Mouse (Mus musculus) cerebellum, adult 11-12 months (tissue): Measurements from ENCODE around the gene Frmd4a.

Source experiments
- DNase-seq: peaks from one replicate; pipeline ENCODE4 v3.0.0; 2022

Gene Frmd4a

DNA sequence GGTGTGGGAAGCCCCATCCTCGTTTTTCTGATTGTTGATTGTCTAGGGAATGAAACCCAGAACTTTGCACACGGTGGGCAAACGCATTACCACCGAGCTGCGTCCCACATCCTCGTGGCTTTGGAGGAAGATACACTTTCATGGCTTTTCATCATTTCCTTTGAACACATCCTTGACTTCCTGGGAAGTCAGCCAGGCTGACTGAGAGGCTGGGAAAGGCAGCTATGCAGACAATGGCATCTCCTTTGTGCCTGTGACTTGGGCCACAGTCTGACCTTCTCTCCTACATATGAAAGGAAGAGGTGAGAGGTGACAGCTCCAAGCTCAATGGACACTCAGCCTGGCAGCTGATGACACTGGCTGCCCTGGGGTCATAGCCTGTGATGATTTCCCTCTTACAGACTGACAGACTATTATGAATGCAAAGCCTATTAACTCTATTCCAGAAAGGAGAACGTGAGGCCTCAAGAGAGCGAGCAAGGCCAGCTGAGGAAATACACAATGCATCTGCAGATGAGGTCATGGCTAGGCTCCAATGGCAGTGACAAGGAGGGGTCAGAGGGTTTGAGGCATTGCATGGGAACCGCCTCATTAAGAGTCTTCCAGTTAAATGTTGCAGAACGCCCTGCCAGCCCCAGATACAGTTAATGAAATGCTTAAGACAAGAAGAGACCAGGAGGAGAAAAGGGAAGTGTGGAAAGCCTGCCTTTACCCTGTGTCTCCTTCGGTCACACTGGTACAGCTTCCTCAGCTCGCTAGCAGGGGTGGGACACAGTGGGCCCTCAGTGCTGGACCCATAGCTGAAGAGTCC lies 435.3 kb downstream of the Frmd4a start:
- DNase-seq, result no peak

DNA sequence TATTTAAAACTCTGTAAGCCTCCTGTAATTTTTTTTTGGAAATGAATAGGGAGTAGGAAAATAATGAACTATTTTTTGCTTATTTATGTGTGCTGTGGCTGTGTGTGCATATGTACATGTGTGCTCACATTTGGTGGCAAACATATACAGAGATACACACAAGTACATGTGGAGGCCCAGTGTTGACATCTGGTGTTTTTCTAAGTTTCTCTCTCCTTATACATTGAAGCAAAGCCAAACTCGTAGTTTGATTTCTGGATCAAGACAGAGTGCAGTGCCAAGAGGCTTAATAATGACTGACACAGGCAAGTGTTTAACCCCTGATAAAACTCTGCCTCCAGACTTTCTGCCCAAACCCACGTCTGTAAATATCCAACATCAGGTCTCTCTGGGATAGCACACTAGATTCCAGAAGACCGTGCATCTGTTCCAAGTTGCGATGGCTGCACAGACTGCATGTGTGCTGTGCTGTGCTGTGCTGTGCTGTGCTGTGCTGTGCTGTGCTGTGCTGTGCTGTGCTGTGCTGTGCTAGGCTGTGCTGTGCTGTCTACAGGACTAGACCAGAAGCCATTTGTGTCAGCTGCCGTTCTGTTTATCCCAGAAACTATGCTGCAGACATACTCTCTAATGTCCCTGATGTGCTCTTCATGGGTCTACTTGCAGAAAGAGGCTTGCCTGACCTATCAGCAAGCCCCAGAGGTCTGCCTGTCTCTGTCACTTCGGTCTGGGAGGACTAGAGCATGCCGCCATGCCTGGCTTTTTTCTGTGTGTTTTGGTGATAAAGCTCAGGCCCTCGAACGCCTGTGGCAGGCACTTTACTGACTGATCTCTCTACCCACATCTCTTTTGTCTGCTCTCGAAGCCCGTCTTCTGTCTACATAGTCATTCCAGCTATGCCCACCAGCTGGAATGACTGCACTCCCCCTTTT lies 437.8 kb downstream of the Frmd4a start:
- DNase-seq, result no peak

DNA sequence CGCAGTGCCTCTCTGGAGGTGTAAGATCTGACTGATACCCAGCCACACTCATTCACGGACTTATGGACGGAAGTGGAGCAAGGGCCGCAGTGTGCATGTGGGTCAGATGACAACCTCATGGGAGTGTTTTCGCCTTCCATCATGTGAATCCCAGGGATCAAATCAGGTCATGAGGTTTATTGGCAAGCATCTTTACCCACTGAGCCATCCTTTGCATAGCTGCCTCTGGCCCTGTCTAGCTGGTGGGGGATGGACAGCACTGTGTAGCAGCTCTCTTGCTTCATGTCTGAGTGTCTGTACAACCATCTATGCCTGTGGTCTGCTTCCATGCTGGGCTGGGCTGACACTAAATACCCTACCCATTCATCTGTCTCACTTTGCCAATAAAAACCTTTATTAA lies 443.4 kb downstream of the Frmd4a start:
- no peak for DNase-seq

- no peak for DNase-seq
These were observed 444.0 kb downstream of the Frmd4a start for GRCm38 (mm10) chr2:4461514-4461913.

- DNase-seq, result no peak
These were observed 445.0 kb downstream of the Frmd4a start for GRCm38 (mm10) chr2:4462480-4462879.

DNA sequence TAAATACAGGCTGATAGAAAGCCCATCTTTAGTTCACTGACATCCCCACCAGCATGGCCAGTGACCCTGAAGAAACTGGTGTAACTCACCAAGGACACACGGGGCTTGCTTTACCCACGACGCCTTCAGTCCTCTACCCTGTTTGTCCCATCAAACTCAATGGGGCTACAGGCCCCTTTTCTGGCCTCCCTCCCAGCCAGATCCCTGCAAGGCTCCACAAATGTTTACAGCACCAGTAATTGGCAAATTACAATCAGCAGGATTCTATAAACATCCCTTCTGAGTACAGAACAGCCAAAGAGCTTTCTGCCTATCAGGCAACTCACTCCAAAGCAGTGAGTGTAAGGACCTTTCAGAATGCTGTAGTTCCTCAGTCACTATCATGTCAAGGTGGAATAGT lies 448.6 kb downstream of the Frmd4a start:
- DNase-seq, result no peak

GRCm38 (mm10) chr2:4467314-4467713 lies 449.8 kb downstream of the Frmd4a start:
- DNase-seq, result no peak

- DNase-seq, result no peak
These were observed 455.4 kb downstream of the Frmd4a start for GRCm38 (mm10) chr2:4472760-4473480.

DNA sequence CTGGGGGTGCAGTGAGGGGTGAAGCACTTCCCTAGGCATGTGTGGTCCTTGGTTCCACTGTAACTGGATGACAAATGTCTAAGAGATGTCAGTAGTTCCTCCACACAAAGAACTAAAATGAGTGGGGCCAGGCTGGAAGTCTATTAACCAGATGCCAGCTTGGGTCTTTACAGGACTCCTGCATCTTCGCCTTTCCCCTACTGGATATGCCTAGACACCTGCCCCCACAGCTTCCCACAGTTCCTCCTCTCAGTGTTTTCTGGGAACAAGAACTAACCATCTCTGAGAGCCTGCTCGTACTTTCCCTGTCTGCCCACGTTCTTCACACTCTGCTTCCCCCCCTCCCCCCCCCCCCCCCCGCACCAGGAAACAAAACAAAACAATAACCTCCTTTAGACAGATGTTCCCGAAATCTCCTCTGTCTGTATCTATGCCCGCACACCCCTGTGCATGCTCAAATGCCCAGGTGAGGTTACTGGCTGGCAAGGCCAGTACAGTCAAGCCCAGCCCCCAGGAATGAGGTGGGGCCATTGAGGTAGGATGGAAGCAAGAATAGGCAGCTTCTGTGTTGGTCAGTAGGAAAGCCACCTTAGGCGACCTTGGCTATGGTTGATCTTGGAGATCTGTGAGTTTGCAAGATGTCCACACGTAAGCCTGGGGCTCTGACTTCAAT lies 456.5 kb downstream of the Frmd4a start:
- DNase-seq, result no peak

DNA sequence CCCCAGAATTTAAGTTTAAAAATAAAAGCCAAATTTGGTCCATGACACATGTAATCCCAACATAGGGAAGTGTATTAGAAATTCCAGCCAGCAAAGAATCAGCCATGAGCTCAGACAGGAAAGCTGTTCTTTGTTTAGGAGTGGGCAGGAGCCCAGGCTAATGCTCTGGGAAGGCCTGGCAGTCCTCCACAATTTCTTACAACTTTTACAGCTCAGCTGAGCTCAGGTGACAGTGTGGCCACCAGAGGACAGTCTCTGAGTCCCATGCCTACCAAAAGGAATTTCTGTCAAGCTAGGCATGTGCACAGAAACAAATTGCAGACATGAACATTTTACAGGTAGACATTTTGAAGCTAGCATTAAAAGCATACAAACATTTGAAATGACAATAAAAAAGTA lies 457.0 kb downstream of the Frmd4a start:
- no peak for DNase-seq

GRCm38 (mm10) chr2:4475991-4476390 lies 458.5 kb downstream of the Frmd4a start:
- DNase-seq, result no peak

DNA sequence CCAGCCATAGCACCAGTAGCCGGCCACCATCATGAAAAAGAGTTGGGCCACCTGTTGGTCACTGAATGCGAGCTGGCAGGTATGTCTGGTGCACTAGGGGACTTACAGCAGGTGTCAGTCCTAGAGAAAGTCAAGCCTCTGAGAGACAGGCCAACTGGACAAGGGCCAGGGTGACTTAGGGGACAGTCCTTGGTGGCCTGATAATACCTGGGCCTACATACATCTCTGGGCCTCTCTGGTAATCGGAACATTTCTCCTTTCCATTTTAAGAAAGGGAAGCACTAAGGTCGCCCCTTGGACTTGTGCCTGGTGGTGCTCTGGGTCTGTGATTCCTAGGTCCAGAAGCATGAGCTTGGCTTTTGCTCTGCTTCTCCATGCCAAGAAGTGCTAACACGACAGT lies 459.1 kb downstream of the Frmd4a start:
- no peak for DNase-seq

DNA sequence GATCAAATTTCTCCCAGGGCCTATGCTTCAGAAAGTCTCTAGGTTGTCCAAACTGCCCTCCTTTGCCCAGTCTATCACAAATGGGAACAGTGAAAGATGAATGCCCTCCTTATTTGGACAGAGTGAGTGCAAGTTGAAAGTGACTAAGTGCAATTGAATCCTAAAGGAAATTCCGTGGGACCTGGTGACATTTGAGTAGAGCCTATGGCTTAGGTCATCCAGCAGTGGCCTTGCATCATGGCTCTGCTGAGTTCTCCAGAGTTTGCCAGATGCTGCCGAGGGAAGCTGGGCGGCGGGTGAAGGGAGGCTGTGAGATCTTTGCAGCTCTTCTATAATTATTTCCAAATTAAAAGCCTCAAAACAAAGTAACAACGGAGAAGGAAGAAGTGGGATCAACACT lies 459.8 kb downstream of the Frmd4a start:
- no peak for DNase-seq

GRCm38 (mm10) chr2:4480180-4480579 lies 462.7 kb downstream of the Frmd4a start:
- DNase-seq, result no peak

- DNase-seq, result no peak
These were observed 463.6 kb downstream of the Frmd4a start for GRCm38 (mm10) chr2:4481154-4481553.

GRCm38 (mm10) chr2:4486185-4486584 lies 468.7 kb downstream of the Frmd4a start:
- no peak for DNase-seq

DNA sequence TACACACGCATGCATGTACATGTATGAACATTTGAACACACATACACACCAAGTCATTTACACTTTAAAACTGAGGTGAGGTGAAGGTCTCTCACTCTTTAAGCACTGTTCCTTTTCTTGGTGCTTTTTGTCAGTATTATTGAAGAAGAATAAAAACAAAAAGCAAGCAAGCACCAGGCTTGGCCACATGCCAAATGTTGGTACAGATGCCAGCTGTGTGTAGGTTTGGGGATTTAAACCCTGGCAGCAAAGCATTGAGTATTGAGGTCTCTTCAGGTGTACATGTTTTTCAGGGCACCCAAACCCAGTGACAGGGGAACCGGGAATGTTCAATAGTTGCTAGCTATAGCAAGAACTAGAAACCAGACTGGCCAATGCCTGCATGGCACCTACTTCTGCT lies 469.8 kb downstream of the Frmd4a start:
- no peak for DNase-seq

DNA sequence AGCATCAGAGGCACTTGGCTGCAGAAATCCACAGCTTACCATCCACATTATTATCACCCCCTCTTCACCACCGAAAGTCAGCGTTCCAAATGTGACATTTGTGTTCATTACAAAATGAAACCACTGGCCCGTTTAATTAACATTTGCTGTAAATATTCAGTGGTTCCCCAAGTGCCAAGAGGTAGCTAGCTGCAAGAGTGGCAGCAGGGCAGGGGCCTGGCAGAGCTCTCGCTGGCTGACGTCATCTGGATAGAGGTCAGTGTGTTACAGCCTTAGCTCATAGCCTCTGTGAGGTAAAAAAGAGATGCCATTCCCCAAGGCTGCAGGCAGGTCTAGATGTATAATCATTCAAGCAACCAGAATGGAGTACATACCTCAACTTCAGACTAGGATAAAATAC lies 473.3 kb downstream of the Frmd4a start:
- no peak for DNase-seq

DNA sequence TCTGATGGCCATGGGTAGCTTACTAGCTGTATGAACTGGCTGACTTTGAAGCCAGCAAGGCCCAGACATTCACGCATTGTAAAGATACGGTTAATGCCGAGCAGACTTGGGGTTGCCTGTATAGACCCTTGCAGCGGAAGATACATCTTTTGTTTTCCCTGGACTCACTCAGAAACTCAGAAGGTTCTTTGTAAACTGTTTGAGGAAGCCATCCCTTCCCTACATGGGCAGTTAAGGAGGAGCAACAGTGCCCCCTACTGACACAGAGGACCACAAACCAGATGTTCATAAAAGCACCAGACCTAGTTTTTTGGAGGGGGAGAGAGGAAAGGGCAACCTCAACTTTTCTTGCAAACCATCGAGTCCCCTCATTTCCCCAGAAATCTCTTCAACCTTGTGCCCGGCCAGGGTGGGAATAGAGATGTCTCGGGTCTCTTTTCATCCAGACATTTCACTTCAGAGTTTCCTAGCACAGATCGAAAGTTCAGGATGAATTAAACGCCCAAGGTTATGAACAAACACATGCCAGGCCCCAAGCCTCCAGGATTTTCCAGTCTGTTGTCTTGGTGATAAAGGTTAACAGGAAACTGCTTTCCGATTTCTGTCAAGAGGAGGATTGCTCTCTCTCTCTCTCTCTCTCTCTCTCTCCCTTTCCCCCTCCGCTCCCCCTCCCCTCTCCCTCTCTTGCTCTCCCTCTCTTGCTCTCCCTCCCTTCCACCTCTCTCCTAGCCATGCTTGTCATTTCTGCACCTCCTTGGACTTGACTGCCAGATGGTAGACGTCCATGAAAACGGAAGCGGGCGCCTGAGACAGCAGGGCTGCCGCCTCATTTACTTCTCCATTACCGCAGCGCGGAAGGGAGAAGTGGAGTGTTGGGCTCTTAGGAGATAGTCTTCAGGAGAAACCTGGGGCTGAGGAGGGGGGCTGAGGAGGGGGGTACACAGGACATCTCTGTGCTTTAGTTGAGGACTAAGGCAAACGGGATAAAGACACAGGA lies 475.3 kb downstream of the Frmd4a start:
- DNase-seq, result peak; percentile 21

- DNase-seq, result no peak
These were observed 477.0 kb downstream of the Frmd4a start for GRCm38 (mm10) chr2:4494478-4494877.

DNA sequence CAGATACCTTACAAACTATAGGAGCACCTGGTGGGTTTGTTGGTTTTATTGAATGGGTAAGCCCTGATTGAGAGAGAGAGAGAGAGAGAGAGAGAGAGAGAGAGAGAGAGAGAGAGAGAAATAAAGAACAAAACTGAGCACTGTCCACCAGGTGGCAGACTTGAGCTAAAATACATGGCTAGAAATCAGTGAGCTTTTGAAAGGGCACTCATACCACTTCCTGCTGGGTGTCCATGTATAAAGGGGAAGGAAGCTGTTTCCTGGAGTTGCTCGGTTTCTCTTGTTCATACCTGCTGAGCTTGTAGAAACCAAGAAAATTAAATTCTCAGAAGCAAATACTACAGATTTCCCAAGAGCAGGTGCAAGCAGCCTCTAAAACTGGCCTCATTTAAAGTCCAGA lies 481.7 kb downstream of the Frmd4a start:
- DNase-seq, result peak; percentile 26
